Mouse (Mus musculus) kidney, adult 2 months (tissue): Measurements from ENCODE around the gene Chchd5.

Experiments used
- CTCF ChIP-seq: fragments of 200-500 bp; conservative IDR thresholded peaks from 2 replicates; pipeline ENCODE4 v1.5.1; 2011; ENCODE audit warnings: low read depth, mild to moderate bottlenecking, control low read depth, low read length, moderate library complexity, mixed read lengths; ENCODE audit not compliant: insufficient read depth, insufficient read length
- POLR2A ChIP-seq: fragments of 200-500 bp; IDR thresholded peaks from one replicate; pipeline ENCODE4 v1.6.1; 2011; ENCODE audit warnings: low read depth, low read length, control low read depth

DNA sequence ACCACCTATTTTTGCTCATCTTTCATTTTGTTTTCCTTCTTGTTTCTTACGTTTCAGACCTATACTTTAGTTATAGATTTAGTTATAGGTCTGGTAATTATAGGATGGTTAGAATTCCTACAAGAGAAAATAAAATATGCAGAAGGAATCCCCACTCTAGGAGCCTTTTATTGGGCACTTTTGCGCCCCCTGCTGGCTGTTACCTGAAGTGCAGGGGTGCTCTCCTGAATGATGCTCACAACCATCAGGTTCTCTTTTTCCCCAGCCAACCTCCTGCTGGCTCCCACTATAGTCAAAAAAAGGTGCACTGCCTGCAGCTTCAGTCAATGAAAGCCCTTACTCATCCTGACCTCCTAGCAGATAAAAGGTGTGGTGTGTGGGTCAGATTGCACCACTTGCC lies 44.5 kb upstream of the Chchd5 start:
- TF ChIP-seq POLR2A (no peak), CTCF (peak; percentile 66)
